Mouse (Mus musculus) spleen, embryonic (tissue): ENCODE data around the gene Vps26a.

Experiments
- CTCF ChIA-PET: fragments of 350-600 bp; sonication (Branson Sonifier 250); formaldehyde crosslinking; loops from one replicate; lab custom pipeline; 2022; lab: Charles Lee

Gene Vps26a

GRCm38 (mm10) chr10:62420399-62420798 lies 66.2 kb downstream of the Vps26a start:
- CTCF ChIA-PET: no interaction called here

- CTCF ChIA-PET: no interaction called here
Measured at GRCm38 (mm10) chr10:62419422-62419821, 67.2 kb downstream of the Vps26a start.

- CTCF ChIA-PET: no interaction called here
Measured at GRCm38 (mm10) chr10:62418831-62419356, 67.7 kb downstream of the Vps26a start.

- CTCF ChIA-PET: no interaction called here
Measured at GRCm38 (mm10) chr10:62413606-62413982, 73.0 kb downstream of the Vps26a start.

DNA sequence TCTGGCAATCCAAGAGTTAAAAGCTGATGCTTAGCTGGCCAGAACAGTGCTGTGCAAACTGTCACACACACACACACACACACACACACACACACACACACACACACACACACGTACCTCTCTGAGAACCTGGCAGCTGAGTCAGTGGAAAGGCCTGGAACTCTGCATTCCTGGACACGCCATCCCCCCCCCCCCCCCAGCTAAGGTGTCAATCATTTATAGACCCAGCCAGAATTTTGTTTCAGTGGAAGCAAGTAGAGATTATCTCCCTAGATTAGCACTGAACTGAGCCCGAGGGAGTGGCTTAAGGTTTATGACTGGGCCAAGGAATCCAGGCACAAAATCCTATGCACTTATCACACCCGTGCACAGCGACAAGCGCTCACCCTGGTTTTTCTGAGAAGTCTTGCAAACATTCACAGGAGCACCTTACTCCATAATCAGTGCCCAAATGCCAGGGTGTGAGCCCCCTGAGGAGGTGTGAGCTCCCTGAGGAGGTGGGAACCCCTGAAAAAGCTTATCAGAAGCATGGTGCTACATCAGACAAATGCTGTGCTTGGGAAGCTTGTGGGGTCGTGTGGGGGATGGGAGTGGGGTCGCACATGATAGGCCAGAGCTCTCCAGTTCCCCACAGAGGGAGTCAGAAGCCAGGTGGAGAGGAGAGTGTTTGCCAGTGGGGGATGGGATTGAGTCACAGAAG lies 73.5 kb downstream of the Vps26a start:
- CTCF ChIA-PET: no interaction called here

DNA sequence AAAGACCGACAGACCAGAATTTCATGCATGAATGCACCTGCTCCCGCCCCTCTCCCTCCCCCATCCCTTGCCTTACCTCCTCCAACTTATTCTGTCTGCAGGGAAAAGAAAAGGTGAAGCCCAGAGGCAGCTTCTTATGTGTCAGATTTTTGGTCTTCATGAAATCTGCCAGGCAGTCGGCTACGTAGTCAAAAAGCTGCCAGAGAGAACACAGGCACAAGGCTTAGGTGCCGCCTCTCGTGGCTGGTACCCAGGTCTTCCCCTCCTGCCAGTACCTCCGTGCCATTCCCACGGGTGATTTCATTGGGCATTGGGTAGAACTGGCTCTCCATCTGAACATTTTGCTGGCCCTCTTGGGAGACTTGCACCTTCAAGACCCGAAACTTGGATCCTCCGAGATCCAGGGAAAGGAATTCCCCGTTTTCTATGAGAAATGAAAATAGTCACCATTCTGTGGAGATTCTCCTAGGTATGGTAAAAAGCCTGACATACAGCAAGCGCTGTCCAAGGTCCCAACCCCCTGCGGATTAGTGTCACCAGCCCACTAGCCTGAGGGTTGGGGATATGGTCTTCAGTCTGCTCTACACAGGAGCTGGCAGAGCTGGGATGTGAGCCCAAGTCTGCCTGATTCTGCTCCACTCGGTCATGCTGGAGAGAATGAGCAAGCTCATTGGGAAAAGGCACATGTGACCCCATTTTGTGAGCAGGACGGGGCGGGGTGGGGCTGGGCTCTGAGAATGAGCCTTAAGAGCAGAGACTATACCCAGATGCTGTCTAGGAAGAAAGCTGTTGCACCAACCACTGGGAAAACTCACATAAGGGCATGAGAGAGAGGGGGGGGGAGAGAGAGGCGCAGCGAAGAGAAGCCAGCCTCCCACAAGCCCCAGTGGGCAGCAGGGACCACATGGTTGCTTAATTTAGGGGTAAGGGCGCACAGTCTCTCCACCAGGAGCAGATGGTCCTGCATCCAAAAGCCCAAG lies 74.9 kb downstream of the Vps26a start:
- CTCF ChIA-PET: interaction anchor here (0.7 kb wide), 1 partner anchor 672 kb away, joined by 10 read pairs; no protein-coding TSS in a partner anchor

DNA sequence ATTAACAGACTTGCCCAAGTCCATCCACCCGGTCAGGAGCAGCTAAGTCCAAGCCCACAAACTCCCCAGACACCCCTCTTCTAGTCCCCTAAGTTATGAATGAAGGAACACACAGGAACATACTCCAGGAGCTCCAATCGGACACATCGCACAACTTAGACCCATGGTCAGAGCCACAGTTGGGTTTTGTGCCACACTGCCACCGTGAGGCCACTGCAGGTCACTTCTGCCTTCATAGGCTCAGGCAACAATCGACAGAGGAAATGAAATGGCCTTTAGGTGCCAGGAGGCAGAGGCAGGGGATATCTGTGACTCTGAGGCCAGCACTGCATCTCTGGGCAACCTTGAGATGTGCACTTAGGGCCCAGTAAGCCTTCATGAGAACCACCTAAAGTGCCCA lies 75.7 kb downstream of the Vps26a start:
- CTCF ChIA-PET: no interaction called here
